Mouse (Mus musculus) kidney, embryonic 16.5 days (tissue): ENCODE data around the gene Dock10. TPM values are rescaled to one million over a fixed set of nuclear protein-coding genes. Genes with fewer than 3 reads are reported as not detected.

Experiments
- ATAC-seq: fragments of 200-750 bp; cut with Nextera tagmentation; 2 replicates; pipeline ENCODE4 v1.8.0; 2017; ENCODE audit warnings: moderate TSS enrichment; ENCODE audit not compliant: low FRiP score, low TSS enrichment
- H3K27ac ChIP-seq: fragments of 300-500 bp; sonication (generic); 2 replicates; pipeline ENCODE4 v1.5.1; 2014; ENCODE audit warnings: low read length
- H3K27me3 ChIP-seq: fragments of 300-500 bp; sonication (generic); 2 replicates; pipeline ENCODE4 v1.6.1; 2014; ENCODE audit warnings: low read length, control low read depth, mixed read lengths; ENCODE audit not compliant: insufficient read depth
- H3K36me3 ChIP-seq: fragments of 300-500 bp; sonication (generic); 2 replicates; pipeline ENCODE4 v1.6.1; 2014; ENCODE audit warnings: low read length, control low read depth, mixed read lengths; ENCODE audit not compliant: insufficient read depth
- H3K4me1 ChIP-seq: fragments of 300-500 bp; sonication (generic); 2 replicates; pipeline ENCODE4 v1.6.1; 2014; ENCODE audit warnings: low read length, control low read depth, mixed read lengths; ENCODE audit not compliant: insufficient read depth
- H3K4me2 ChIP-seq: fragments of 300-500 bp; sonication (generic); replicated peaks from 2 replicates; pipeline ENCODE4 v1.6.1; 2014; ENCODE audit warnings: low read depth, low read length
- H3K4me3 ChIP-seq: fragments of 300-500 bp; sonication (generic); 2 replicates; pipeline ENCODE4 v1.5.1; 2014; ENCODE audit warnings: mild to moderate bottlenecking, low read length
- H3K9ac ChIP-seq: fragments of 300-500 bp; sonication (generic); replicated peaks from 2 replicates; pipeline ENCODE4 v1.6.1; 2014; ENCODE audit warnings: low read length
- H3K9me3 ChIP-seq: fragments of 300-500 bp; sonication (generic); 2 replicates; pipeline ENCODE4 v1.6.1; 2016; ENCODE audit warnings: low read length, control low read depth
- WGBS: fragments of 180-500 bp; shearing (Covaris S2); extraction: QIAGEN DNeasy Blood & Tissue Kit; methylation state at CpG from one replicate; pipeline ENCODE4 v1.1.7; 2014; 5-methylcytosine and 5-hydroxymethylcytosine counted together
- polyA plus RNA-seq: library from polyadenylated mRNA; unstranded; fragments of >200 nt; fragmentation: Nextera tagmentation; extraction: Ambion mirVana; gene quantifications from 2 replicates; pipeline ENCODE4 v1.2.1, GENCODE M21; 2015

The Dock10 gene
- polyA plus RNA-seq, 1 experiment from 2014 or later = 3.7 TPM

DNA sequence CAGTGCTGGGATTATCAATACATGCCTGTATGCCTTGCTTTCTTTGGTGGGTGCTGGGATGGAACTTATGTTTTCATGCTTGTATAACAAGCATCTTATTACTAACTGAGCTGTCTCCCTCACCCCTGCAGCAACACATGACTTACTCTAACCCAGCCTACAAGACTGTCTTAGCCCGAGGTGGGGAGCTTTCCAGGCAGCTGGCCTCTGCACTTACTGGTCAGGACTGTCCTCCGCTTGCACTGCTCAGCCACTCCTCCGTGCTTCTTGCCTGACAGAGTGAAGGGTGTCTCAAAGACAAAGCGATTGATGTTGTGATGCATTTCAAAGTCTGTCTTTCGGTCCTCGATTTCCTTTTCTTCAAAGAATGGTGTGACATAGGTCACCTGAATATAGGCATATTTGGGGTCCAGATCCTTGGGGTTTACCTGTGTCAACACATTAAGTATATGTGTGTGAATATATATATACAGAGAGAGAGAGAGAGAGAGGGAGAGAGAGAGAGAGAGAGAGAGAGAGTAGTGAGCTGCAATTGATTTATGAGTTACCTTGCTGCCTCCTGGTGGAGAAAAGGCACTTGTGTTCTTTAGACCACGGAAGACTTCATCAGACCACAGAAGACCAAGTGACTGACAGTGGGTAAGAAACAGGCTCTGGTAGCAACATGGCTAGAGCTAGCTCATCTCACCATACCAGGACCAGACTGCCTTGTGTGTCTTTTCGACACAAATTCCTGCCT is 245.9 kb downstream of the Dock10 start:
- ATAC-seq = peak; percentile 67; the same call in 1 of the 2 replicates

DNA sequence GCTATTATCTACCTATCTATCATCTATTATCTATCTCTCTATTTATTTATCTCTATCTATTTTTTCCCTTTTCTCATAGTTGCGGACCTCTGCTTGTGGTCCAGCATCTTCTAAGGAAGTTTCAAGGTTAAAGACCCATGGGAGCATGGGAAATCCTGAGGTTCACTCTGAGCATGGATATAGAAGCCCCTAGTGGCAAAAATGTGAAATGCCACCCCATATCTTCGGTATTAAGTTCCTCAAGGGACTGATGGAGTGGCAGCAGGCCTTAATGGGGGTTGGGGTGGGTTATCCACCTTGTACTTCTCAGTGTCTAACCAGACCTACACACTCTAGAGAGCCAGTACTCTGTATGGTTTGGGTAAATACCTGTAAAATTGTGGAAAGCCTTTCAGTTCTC is 253.6 kb downstream of the Dock10 start:
- Histone ChIP-seq H3K9me3 (no peaks in the 10 kb centered on the region), H3K4me1 (no peaks in the 10 kb centered on the region), H3K36me3 (no peaks in the 10 kb centered on the region), H3K4me2 (no peak overlapping the region), H3K9ac (no peak overlapping the region), H3K27ac (no peak overlapping the region), H3K27me3 (no peaks in the 10 kb centered on the region), H3K4me3 (no peak overlapping the region)
- no peak for ATAC-seq
- 79% methylated on average over 2 of the region's 2 CpGs for WGBS

More for the DNA sequence above, 245.9 kb downstream of the Dock10 start:
- Histone ChIP-seq H3K36me3 (no peaks in the 10 kb centered on the region), H3K4me1 (no peaks in the 10 kb centered on the region), H3K9ac (no peak overlapping the region), H3K4me3 (no peak overlapping the region), H3K9me3 (no peaks in the 10 kb centered on the region), H3K4me2 (no peak overlapping the region), H3K27ac (no peak overlapping the region), H3K27me3 (no peaks in the 10 kb centered on the region)
- 57% methylated on average over 8 of the region's 8 CpGs for WGBS

DNA sequence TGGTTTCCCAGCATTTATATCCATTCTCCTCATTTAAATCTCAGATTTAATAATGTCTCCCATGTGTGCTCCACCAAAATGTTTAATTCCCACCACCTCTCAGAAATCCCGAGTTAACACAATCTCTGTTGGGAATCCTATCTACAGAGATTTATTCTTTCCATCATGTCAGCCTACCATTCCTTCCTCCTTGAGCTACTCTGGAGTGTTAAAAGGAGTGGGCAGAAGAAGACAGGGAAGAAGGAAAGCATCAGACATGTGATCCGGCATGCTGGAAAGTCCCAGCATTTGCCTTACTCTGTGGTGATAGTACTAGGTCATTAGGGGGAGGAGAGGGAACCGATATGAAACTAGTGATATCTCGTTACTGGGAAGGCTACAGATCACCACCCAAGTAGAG is 254.2 kb downstream of the Dock10 start:
- Histone ChIP-seq H3K27ac (no peak overlapping the region), H3K4me3 (no peak overlapping the region), H3K9me3 (no peaks in the 10 kb centered on the region), H3K9ac (no peak overlapping the region), H3K27me3 (no peaks in the 10 kb centered on the region), H3K4me1 (no peaks in the 10 kb centered on the region), H3K4me2 (no peak overlapping the region), H3K36me3 (no peaks in the 10 kb centered on the region)
- 73% methylated on average over 4 of the region's 4 CpGs for WGBS
- no peak for ATAC-seq

DNA sequence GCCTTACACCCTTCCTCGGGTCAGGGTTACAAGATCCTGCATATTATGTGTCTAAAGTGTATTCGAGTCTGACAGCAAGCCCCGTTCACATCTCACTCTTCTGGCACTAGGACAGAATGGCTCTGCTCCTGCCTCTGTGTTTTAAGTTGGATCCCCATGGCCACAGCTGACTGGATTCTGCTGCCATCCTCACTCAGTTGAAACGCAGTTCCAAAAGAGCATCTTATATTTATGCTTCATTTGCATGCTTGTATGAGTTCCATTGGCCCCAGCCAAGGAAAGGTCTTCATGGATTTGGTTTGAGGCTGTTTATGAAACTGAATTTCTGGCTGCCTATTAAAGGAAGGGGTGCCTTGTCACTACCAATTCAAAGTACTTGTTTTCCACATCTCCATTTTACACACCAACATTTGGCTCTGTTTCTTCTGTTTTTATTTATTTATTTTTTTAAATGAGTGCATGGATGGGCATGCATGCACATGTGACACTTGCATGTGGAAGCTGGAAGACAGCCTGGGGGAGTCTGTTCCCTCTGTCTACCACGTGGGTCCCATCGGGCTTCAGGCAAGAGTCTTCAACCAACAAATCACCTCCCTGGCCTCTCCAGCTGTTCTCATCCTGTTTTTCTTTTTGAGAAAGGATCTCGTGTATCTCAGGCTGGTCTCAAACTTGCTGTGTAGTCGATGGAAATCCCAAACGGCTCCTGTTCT is 255.7 kb downstream of the Dock10 start:
- Histone ChIP-seq H3K27ac (no peak overlapping the region), H3K9ac (no peak overlapping the region), H3K27me3 (no peaks in the 10 kb centered on the region), H3K4me3 (no peak overlapping the region), H3K9me3 (no peaks in the 10 kb centered on the region), H3K4me2 (no peak overlapping the region), H3K36me3 (no peaks in the 10 kb centered on the region), H3K4me1 (no peaks in the 10 kb centered on the region)
- 63% methylated on average over 9 of the region's 9 CpGs for WGBS
- ATAC-seq = no peak

- H3K4me3 ChIP-seq = no peak overlapping the region
- 70% methylated on average over 7 of the region's 7 CpGs for WGBS
Observed at GRCm38 (mm10) chr1:80499264-80499663, 259.1 kb downstream of the Dock10 start.

GRCm38 (mm10) chr1:80496360-80496759 is 262.0 kb downstream of the Dock10 start:
- no peak overlapping the region for H3K9ac ChIP-seq
- H3K4me3 ChIP-seq = no peak overlapping the region
- H3K4me1 ChIP-seq = no peaks in the 10 kb centered on the region
- no peaks in the 10 kb centered on the region for H3K36me3 ChIP-seq
- 90% methylated on average over 4 of the region's 4 CpGs for WGBS
- H3K27ac ChIP-seq = no peak overlapping the region
- H3K4me2 ChIP-seq = no peak overlapping the region
- ATAC-seq = no peak
- no peaks in the 10 kb centered on the region for H3K9me3 ChIP-seq
- no peaks in the 10 kb centered on the region for H3K27me3 ChIP-seq

More at GRCm38 (mm10) chr1:80499264-80499663, 259.1 kb downstream of the Dock10 start:
- no peak for ATAC-seq
- no peaks in the 10 kb centered on the region for H3K27me3 ChIP-seq
- no peak overlapping the region for H3K4me2 ChIP-seq
- H3K36me3 ChIP-seq = no peaks in the 10 kb centered on the region
- H3K4me1 ChIP-seq = no peaks in the 10 kb centered on the region
- no peak overlapping the region for H3K27ac ChIP-seq
- no peak overlapping the region for H3K9ac ChIP-seq
- H3K9me3 ChIP-seq = no peaks in the 10 kb centered on the region

GRCm38 (mm10) chr1:80483419-80483818 is 274.9 kb downstream of the Dock10 start:
- Histone ChIP-seq H3K4me2 (no peak overlapping the region), H3K4me1 (no peaks in the 10 kb centered on the region), H3K36me3 (no peaks in the 10 kb centered on the region), H3K27me3 (no peaks in the 10 kb centered on the region), H3K9me3 (no peaks in the 10 kb centered on the region), H3K9ac (no peak overlapping the region), H3K27ac (no peak overlapping the region), H3K4me3 (no peak overlapping the region)
- no peak for ATAC-seq
- WGBS = 74% methylated on average over 5 of the region's 5 CpGs

DNA sequence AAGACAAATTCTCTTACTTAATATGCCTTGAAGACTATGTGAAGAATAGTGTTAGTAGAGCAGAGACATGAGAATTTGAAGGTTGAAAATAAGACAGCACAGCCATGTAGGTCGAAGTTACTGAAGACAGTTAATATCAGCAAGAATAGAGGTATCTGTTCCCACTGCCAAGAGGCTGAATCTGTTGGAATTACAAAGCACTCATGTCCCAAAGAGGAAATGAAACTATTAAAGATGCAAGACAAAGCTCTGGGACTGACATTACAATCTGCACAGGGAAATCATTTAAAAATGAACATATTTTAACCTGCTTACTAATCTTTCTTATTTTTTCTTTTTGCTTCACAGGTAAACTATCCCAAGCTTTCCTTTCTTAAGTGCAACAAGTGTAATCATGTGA is 283.4 kb downstream of the Dock10 start:
- H3K27me3 ChIP-seq = no peaks in the 10 kb centered on the region
- no peak overlapping the region for H3K4me2 ChIP-seq
- ATAC-seq = no peak
- H3K9me3 ChIP-seq = no peaks in the 10 kb centered on the region
- WGBS = 76% methylated on average over 1 of the region's 1 CpGs
- no peaks in the 10 kb centered on the region for H3K36me3 ChIP-seq
- no peak overlapping the region for H3K27ac ChIP-seq
- no peak overlapping the region for H3K9ac ChIP-seq
- no peak overlapping the region for H3K4me3 ChIP-seq
- H3K4me1 ChIP-seq = no peaks in the 10 kb centered on the region

GRCm38 (mm10) chr1:80472395-80472794 is 285.9 kb downstream of the Dock10 start:
- Histone ChIP-seq H3K27ac (no peak overlapping the region), H3K9me3 (no peaks in the 10 kb centered on the region), H3K4me3 (no peak overlapping the region), H3K36me3 (no peaks in the 10 kb centered on the region), H3K27me3 (no peaks in the 10 kb centered on the region), H3K9ac (no peak overlapping the region), H3K4me2 (no peak overlapping the region), H3K4me1 (no peaks in the 10 kb centered on the region)
- 90% methylated on average over 1 of the region's 1 CpGs for WGBS
- no peak for ATAC-seq

GRCm38 (mm10) chr1:80461348-80461747 is 297.0 kb downstream of the Dock10 start, which contains the start of gene Gm45261:
Gm45261 (minus strand) TSS chr1:80461448.
- H3K9me3 ChIP-seq = no peaks in the 10 kb centered on the region
- no peaks in the 10 kb centered on the region for H3K36me3 ChIP-seq
- no peak within 1 kb of the TSS for H3K27ac ChIP-seq
- no peaks in the 10 kb centered on the region for H3K4me1 ChIP-seq
- H3K27me3 ChIP-seq = no peaks in the 10 kb centered on the region
- H3K9ac ChIP-seq = no peak within 1 kb of the TSS
- H3K4me3 ChIP-seq = no peak within 1 kb of the TSS
- no peak within 1 kb of the TSS for H3K4me2 ChIP-seq
- WGBS = 84% methylated on average over 6 of the region's 6 CpGs
- ATAC-seq = no peak
